Mouse (Mus musculus): ENCODE measurements at regions not wholly inside any gene's neighbourhood (a gene's known extent, or its start where the extent isn't known, plus 50 kb on each side); places are given as distances from the start of the nearest gene placed in this dataset.

GRCm38 (mm10) chr7:77988177-77988576, 749.6 kb downstream of the Ntrk3 start:
- DNase-seq (ENCODE audit: inconsistent age in 2 of 2, low spot score in 1 of 2), result no peak

GRCm38 (mm10) chr7:77966658-77967057, 771.2 kb downstream of the Ntrk3 start:
- no peak for DNase-seq (ENCODE audit: inconsistent age in 2 of 2, low spot score in 1 of 2)

GRCm38 (mm10) chr7:77933366-77933765, 804.4 kb downstream of the Ntrk3 start:
- no peak for DNase-seq (ENCODE audit: inconsistent age in 2 of 2, low spot score in 1 of 2)

GRCm38 (mm10) chr7:77928479-77929467, 809.0 kb downstream of the Ntrk3 start:
- DNase-seq (ENCODE audit: inconsistent age in 2 of 2, low spot score in 1 of 2), result no peak

GRCm38 (mm10) chr7:77899231-77899630, 838.6 kb downstream of the Ntrk3 start:
- DNase-seq (ENCODE audit: inconsistent age in 2 of 2, low spot score in 1 of 2), result no peak

- DNase-seq (ENCODE audit: inconsistent age in 2 of 2, low spot score in 1 of 2), result peak in 1 of 2 experiments; percentile 30
These were observed 849.3 kb downstream of the Ntrk3 start for GRCm38 (mm10) chr7:77888543-77888942.

- DNase-seq (ENCODE audit: inconsistent age in 2 of 2, low spot score in 1 of 2), result no peak
These were observed 855.0 kb downstream of the Ntrk3 start for GRCm38 (mm10) chr7:77882605-77883354.

- no peak for DNase-seq (ENCODE audit: inconsistent age in 2 of 2, low spot score in 1 of 2)
These were observed 870.3 kb downstream of the Ntrk3 start for GRCm38 (mm10) chr7:77867518-77867917.

- no peak for DNase-seq (ENCODE audit: inconsistent age in 2 of 2, low spot score in 1 of 2)
These were observed 876.0 kb downstream of the Ntrk3 start for GRCm38 (mm10) chr7:77861841-77862240.

GRCm38 (mm10) chr7:77858436-77858835, 879.4 kb downstream of the Ntrk3 start:
- DNase-seq (ENCODE audit: inconsistent age in 2 of 2, low spot score in 1 of 2), result no peak

- DNase-seq (ENCODE audit: inconsistent age in 2 of 2, low spot score in 1 of 2), result no peak
These were observed 879.8 kb downstream of the Ntrk3 start for GRCm38 (mm10) chr7:77857979-77858378.

GRCm38 (mm10) chr7:77855653-77856239, 882.1 kb downstream of the Ntrk3 start:
- no peak for DNase-seq (ENCODE audit: inconsistent age in 2 of 2, low spot score in 1 of 2)

GRCm38 (mm10) chr7:77855077-77855476, 882.7 kb downstream of the Ntrk3 start:
- no peak for DNase-seq (ENCODE audit: inconsistent age in 2 of 2, low spot score in 1 of 2)

- DNase-seq (ENCODE audit: inconsistent age in 2 of 2, low spot score in 1 of 2), result no peak
These were observed 913.4 kb downstream of the Ntrk3 start for GRCm38 (mm10) chr7:77824261-77824959.

GRCm38 (mm10) chr7:77812052-77812903, 925.5 kb downstream of the Ntrk3 start:
- no peak for DNase-seq (ENCODE audit: inconsistent age in 2 of 2, low spot score in 1 of 2)

GRCm38 (mm10) chr7:77786801-77787200, 951.0 kb downstream of the Ntrk3 start:
- DNase-seq (ENCODE audit: inconsistent age in 2 of 2, low spot score in 1 of 2), result peak; percentile 12 to 60

GRCm38 (mm10) chr7:77771711-77772449, 965.9 kb downstream of the Ntrk3 start:
- DNase-seq (ENCODE audit: inconsistent age in 2 of 2, low spot score in 1 of 2), result peak; percentile 55 to 79

GRCm38 (mm10) chr7:77738996-77739765, 998.6 kb downstream of the Ntrk3 start:
- DNase-seq (ENCODE audit: inconsistent age in 2 of 2, low spot score in 1 of 2), result no peak

All from adrenal gland, adult (tissue).